Mouse (Mus musculus): Measurements from ENCODE around the gene Hmces. TPM values are rescaled to one million over a fixed set of nuclear protein-coding genes. Genes with fewer than 3 reads are reported as not detected.

Hmces gene
- polyA plus RNA-seq (2014; fragmentation: Illumina TruSeq; extraction: RNeasy Lipid Tissue Mini Kit (QIAGEN cat#74804); ENCODE audit: low read depth, low replicate concordance): 7.0 TPM

GRCm38 (mm10) chr6:87913661-87914325, at the start of gene Hmces:
Gene Hmces (plus strand): TSS chr6:87913935.

GRCm38 (mm10) chr6:87887594-87888233, 26.0 kb upstream of the Hmces start, which contains the start of gene Copg1:
Gene Copg1 (plus strand): TSS chr6:87887814.

GRCm38 (mm10) chr6:87981547-87982256, 68.0 kb downstream of the Hmces start, which contains the start of gene H1fx:
Gene H1fx (minus strand): TSS chr6:87981637.

Other genes starting within 250 kb of the Hmces start
- 13.8 TPM for gene Aplf, start 241.7 kb upstream of the Hmces start, polyA plus RNA-seq (2014; fragmentation: Illumina TruSeq; extraction: RNeasy Lipid Tissue Mini Kit (QIAGEN cat#74804); ENCODE audit: low read depth, low replicate concordance)
- gene Efcc1, start 183.1 kb upstream of the Hmces start, polyA plus RNA-seq (2014; fragmentation: Illumina TruSeq; extraction: RNeasy Lipid Tissue Mini Kit (QIAGEN cat#74804); ENCODE audit: low read depth, low replicate concordance): not detected
- gene Gp9, start 135.9 kb upstream of the Hmces start, polyA plus RNA-seq (2014; fragmentation: Illumina TruSeq; extraction: RNeasy Lipid Tissue Mini Kit (QIAGEN cat#74804); ENCODE audit: low read depth, low replicate concordance): not detected
- gene Rab43, start 101.8 kb upstream of the Hmces start, polyA plus RNA-seq (2014; fragmentation: Illumina TruSeq; extraction: RNeasy Lipid Tissue Mini Kit (QIAGEN cat#74804); ENCODE audit: low read depth, low replicate concordance): 15.5 TPM
- not detected for gene Gm45140, start 78.1 kb upstream of the Hmces start, polyA plus RNA-seq (2014; fragmentation: Illumina TruSeq; extraction: RNeasy Lipid Tissue Mini Kit (QIAGEN cat#74804); ENCODE audit: low read depth, low replicate concordance)
- 19.4 TPM for gene Isy1, start 75.1 kb upstream of the Hmces start, polyA plus RNA-seq (2014; fragmentation: Illumina TruSeq; extraction: RNeasy Lipid Tissue Mini Kit (QIAGEN cat#74804); ENCODE audit: low read depth, low replicate concordance)
- gene Cnbp, start 62.8 kb upstream of the Hmces start, polyA plus RNA-seq (2014; fragmentation: Illumina TruSeq; extraction: RNeasy Lipid Tissue Mini Kit (QIAGEN cat#74804); ENCODE audit: low read depth, low replicate concordance): 698 TPM
- gene Copg1, start 26.1 kb upstream of the Hmces start, polyA plus RNA-seq (2014; fragmentation: Illumina TruSeq; extraction: RNeasy Lipid Tissue Mini Kit (QIAGEN cat#74804); ENCODE audit: low read depth, low replicate concordance): 27.1 TPM
- gene H1fx, start 67.7 kb downstream of the Hmces start, polyA plus RNA-seq (2014; fragmentation: Illumina TruSeq; extraction: RNeasy Lipid Tissue Mini Kit (QIAGEN cat#74804); ENCODE audit: low read depth, low replicate concordance): not detected
- 290 TPM for gene Rab7, start 131.3 kb downstream of the Hmces start, polyA plus RNA-seq (2014; fragmentation: Illumina TruSeq; extraction: RNeasy Lipid Tissue Mini Kit (QIAGEN cat#74804); ENCODE audit: low read depth, low replicate concordance)
- 114 TPM for gene Rpn1, start 170.5 kb downstream of the Hmces start, polyA plus RNA-seq (2014; fragmentation: Illumina TruSeq; extraction: RNeasy Lipid Tissue Mini Kit (QIAGEN cat#74804); ENCODE audit: low read depth, low replicate concordance)